Mouse (Mus musculus) hindbrain, embryonic 10.5 days (tissue): Measurements from ENCODE around the gene Ube2j1. TPM values are rescaled to one million over a fixed set of nuclear protein-coding genes. Genes with fewer than 3 reads are reported as not detected.

Experiments
- DNase-seq: peaks from one replicate; pipeline ENCODE4 v3.0.0-alpha.2; 2017; ENCODE audit warnings: low spot score
- H3K27ac ChIP-seq: fragments of 300-500 bp; sonication (generic); 2 replicates; pipeline ENCODE4 v1.5.1; 2016; ENCODE audit warnings: mild to moderate bottlenecking, moderate library complexity
- H3K27me3 ChIP-seq: fragments of 300-500 bp; sonication (generic); 2 replicates; pipeline ENCODE4 v1.6.1; 2016; ENCODE audit warnings: mild to moderate bottlenecking; ENCODE audit not compliant: poor library complexity, insufficient read depth, severe bottlenecking
- H3K36me3 ChIP-seq: fragments of 300-500 bp; sonication (generic); 2 replicates; pipeline ENCODE4 v1.6.1; 2016; ENCODE audit warnings: mild to moderate bottlenecking, moderate library complexity
- H3K4me1 ChIP-seq: fragments of 300-500 bp; sonication (generic); replicated peaks from 2 replicates; pipeline ENCODE4 v1.6.1; 2016; ENCODE audit warnings: mild to moderate bottlenecking
- H3K4me3 ChIP-seq: fragments of 300-500 bp; sonication (generic); 2 replicates; pipeline ENCODE4 v1.5.1; 2016; ENCODE audit warnings: mild to moderate bottlenecking, moderate library complexity
- H3K9me3 ChIP-seq: fragments of 300-500 bp; sonication (generic); 2 replicates; pipeline ENCODE4 v1.6.1; 2016; ENCODE audit warnings: mild to moderate bottlenecking, moderate library complexity
- WGBS: fragments of 180-500 bp; shearing (Covaris S2); methylation state at CpG from one replicate; pipeline ENCODE4 v1.1.7; 2016; 5-methylcytosine and 5-hydroxymethylcytosine counted together
- polyA plus RNA-seq: library from polyadenylated mRNA; unstranded; fragments of >200 nt; fragmentation: Nextera tagmentation; extraction: Ambion mirVana; gene quantifications from 2 replicates; pipeline ENCODE4 v1.2.1, GENCODE M21; 2016

The Ube2j1 gene
- polyA plus RNA-seq, result 47.4 and 49.0 TPM in 2 replicates

DNA sequence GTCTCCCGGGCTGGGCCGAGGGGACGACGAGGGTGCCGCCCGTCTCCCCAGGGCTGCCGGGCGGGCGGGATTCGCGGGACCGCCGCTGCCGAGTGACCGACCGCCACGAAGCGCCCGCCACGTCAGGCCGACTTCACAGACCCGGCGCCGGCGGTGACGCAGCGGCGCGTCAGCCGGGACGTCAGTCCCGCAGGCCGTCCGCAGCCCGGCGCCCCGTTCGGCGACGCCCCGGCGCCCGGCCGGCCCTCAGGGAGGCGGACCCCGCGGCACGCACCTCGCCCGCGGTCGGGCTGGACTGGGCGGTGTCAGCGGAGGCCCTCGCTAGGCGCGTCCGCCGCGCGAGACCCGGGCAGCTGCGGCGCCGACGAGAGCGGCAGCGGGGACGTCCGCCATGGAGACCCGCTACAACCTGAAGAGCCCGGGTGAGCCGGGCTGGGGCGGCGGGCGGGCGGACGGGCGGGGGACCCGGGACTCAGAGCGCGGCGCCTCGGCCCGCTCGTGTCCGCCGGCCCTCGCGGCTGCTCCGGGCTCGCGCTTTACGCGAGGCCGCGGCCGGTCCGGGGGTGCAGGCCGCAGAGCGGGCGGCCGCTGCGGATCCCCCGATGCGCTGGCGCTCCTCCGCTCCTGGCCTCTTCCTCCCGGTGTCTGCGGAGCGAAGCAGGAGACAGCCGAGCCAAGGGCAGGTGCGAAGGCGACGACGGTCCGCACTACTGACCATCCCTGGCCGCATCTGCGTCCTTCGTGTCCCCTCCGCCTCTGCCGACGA lies at the start of gene Ube2j1:
Ube2j1 (plus strand) TSS at position 222 of the 766 bp plus-strand sequence.
- Histone ChIP-seq H3K36me3 (peaks cover 43% of the 10 kb centered on the region), H3K4me1 (peaks cover 19% of the 10 kb centered on the region), H3K27me3 (no peaks in the 10 kb centered on the region), H3K27ac (peak within 1 kb of the TSS; percentile 97), H3K4me3 (peak within 1 kb of the TSS; percentile 85), H3K9me3 (peaks cover 9% of the 10 kb centered on the region; the same call in 1 of the 2 replicates)
- peak; percentile 87 for DNase-seq
- under 1% methylated on average over 116 of the region's 123 CpGs for WGBS

DNA sequence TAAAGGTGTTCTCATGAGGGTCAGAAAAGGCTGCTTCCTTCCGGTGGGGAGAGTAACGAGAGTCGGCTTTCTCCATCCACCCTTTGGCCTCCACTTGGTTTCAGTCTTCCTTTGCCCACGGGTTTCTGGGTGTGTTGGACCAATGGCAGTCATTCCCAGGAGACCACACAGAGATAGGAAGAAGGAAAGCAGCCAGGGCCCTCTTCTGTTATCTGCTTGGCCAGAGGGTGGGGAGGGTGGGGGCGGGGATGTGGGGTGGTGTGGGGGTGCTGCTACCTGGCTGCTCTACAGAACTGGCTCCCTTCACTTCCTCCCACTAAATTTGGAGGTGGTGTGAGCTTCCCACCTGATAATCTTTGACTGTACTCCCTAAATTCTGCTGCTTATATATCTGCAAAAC lies 49.6 kb upstream of the Ube2j1 start:
- peaks cover 14% of the 10 kb centered on the region for H3K27me3 ChIP-seq
- WGBS, result 34% methylated on average over 5 of the region's 5 CpGs
- no peak for DNase-seq
- H3K9me3 ChIP-seq, result no peaks in the 10 kb centered on the region
- H3K27ac ChIP-seq, result peak overlapping the region; percentile 99
- peaks cover 51% of the 10 kb centered on the region for H3K4me1 ChIP-seq
- H3K36me3 ChIP-seq, result no peaks in the 10 kb centered on the region
- H3K4me3 ChIP-seq, result peak overlapping the region; percentile 91

DNA sequence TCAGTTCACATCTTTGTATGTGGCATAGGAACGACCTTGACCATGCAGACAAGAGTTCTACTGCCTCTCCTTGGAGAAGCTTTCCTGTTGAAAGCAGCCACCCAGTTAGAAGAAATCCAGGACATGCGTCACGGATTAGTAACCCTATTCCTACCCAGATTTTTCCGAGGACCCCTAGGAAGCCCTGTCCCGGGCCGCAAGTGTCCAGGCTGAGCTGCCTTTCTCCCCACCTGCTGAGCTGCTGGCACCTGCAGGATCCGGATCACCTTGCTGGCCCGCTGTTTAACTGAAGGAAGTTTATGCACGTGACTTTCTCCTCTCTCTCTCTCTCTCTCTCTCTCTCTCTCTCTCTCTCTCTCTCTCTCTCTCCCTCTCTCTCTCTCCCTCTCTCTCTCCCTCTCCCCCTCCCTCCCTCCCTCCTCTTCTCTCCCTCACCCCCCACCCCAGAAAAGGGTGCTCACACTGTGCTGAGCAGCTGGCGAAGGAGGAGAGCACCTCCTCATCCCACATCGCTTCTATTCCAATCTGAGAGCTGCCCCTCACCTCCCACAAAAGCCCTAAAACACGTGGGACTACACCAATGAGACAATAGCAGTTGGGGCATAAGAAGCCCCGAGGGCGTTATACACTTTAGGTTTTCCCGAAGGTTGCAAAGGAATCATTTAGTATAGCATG lies 49.0 kb upstream of the Ube2j1 start:
- H3K4me1 ChIP-seq, result peaks cover 51% of the 10 kb centered on the region
- H3K4me3 ChIP-seq, result peak overlapping the region; percentile 91
- H3K27me3 ChIP-seq, result peaks cover 14% of the 10 kb centered on the region
- 2% methylated on average over 15 of the region's 15 CpGs for WGBS
- peak; percentile 33 for DNase-seq
- H3K27ac ChIP-seq, result peak overlapping the region; percentile 99
- no peaks in the 10 kb centered on the region for H3K9me3 ChIP-seq
- H3K36me3 ChIP-seq, result no peaks in the 10 kb centered on the region

- Histone ChIP-seq H3K4me3 (peak within 1 kb of the TSS; percentile 91), H3K27me3 (peaks cover 14% of the 10 kb centered on the region), H3K27ac (peak within 1 kb of the TSS; percentile 99), H3K4me1 (peaks cover 51% of the 10 kb centered on the region), H3K36me3 (no peaks in the 10 kb centered on the region), H3K9me3 (no peaks in the 10 kb centered on the region)
- peak; percentile 78 for DNase-seq
- under 1% methylated on average over 18 of the region's 18 CpGs for WGBS
These were observed 48.5 kb upstream of the Ube2j1 start, which contains the start of gene Rragd for GRCm38 (mm10) chr4:32982716-32983175. Gene Rragd (plus strand): TSS chr4:32983037.

- Histone ChIP-seq H3K9me3 (no peaks in the 10 kb centered on the region), H3K4me3 (peak overlapping the region; percentile 91), H3K27me3 (peaks cover 14% of the 10 kb centered on the region), H3K36me3 (no peaks in the 10 kb centered on the region), H3K27ac (peak overlapping the region; percentile 99), H3K4me1 (peaks cover 51% of the 10 kb centered on the region)
- peak; percentile 77 for DNase-seq
- under 1% methylated on average over 93 of the region's 94 CpGs for WGBS
These were observed 47.8 kb upstream of the Ube2j1 start for GRCm38 (mm10) chr4:32983176-32984155.

GRCm38 (mm10) chr4:32984242-32984641 lies 47.0 kb upstream of the Ube2j1 start:
- peaks cover 51% of the 10 kb centered on the region for H3K4me1 ChIP-seq
- under 1% methylated on average over 13 of the region's 13 CpGs for WGBS
- H3K27me3 ChIP-seq, result peaks cover 14% of the 10 kb centered on the region
- H3K4me3 ChIP-seq, result peak overlapping the region; percentile 91
- peak overlapping the region; percentile 99 for H3K27ac ChIP-seq
- H3K9me3 ChIP-seq, result no peaks in the 10 kb centered on the region
- peak; percentile 29 for DNase-seq
- no peaks in the 10 kb centered on the region for H3K36me3 ChIP-seq

GRCm38 (mm10) chr4:32984801-32985675 lies 46.2 kb upstream of the Ube2j1 start:
- Histone ChIP-seq H3K4me1 (peaks cover 51% of the 10 kb centered on the region), H3K36me3 (no peaks in the 10 kb centered on the region), H3K4me3 (peak overlapping the region; percentile 91), H3K27ac (peak overlapping the region; percentile 99), H3K9me3 (no peaks in the 10 kb centered on the region), H3K27me3 (peaks cover 14% of the 10 kb centered on the region)
- WGBS, result 8% methylated on average over 13 of the region's 13 CpGs
- peak; percentile 34 for DNase-seq

- H3K27ac ChIP-seq, result peak overlapping the region; percentile 60; the same call in 1 of the 2 replicates
- peaks cover 14% of the 10 kb centered on the region for H3K27me3 ChIP-seq
- peak overlapping the region; percentile 91 for H3K4me3 ChIP-seq
- 7% methylated on average over 3 of the region's 3 CpGs for WGBS
- no peaks in the 10 kb centered on the region for H3K36me3 ChIP-seq
- peak; percentile 22 for DNase-seq
- H3K4me1 ChIP-seq, result peaks cover 51% of the 10 kb centered on the region
- H3K9me3 ChIP-seq, result no peaks in the 10 kb centered on the region
These were observed 45.5 kb upstream of the Ube2j1 start for GRCm38 (mm10) chr4:32985684-32986083.

DNA sequence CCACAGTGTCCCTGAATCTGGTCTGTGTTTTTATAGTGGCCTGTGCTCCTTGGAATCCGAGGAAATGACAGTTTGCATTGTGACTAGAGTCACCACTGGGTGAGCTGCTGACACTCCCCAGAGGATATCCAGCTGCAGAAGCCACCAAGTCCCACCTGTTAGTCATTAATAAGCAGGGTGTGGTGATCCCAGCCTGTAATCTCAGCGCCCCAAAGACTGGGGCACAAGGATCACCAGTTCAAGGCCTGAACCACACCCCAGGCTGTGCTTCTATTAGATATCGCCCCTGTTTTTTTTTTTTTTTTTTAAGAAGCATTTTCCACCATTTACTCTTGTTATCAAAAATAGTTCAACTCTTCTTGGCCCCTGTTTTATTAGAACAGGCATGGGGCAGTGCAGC lies 44.2 kb upstream of the Ube2j1 start:
- H3K27ac ChIP-seq, result no peak overlapping the region
- no peak for DNase-seq
- H3K9me3 ChIP-seq, result no peaks in the 10 kb centered on the region
- WGBS, result 68% methylated on average over 3 of the region's 3 CpGs
- H3K4me1 ChIP-seq, result peaks cover 40% of the 10 kb centered on the region
- peaks cover 2% of the 10 kb centered on the region for H3K27me3 ChIP-seq
- no peak overlapping the region for H3K4me3 ChIP-seq
- no peaks in the 10 kb centered on the region for H3K36me3 ChIP-seq

DNA sequence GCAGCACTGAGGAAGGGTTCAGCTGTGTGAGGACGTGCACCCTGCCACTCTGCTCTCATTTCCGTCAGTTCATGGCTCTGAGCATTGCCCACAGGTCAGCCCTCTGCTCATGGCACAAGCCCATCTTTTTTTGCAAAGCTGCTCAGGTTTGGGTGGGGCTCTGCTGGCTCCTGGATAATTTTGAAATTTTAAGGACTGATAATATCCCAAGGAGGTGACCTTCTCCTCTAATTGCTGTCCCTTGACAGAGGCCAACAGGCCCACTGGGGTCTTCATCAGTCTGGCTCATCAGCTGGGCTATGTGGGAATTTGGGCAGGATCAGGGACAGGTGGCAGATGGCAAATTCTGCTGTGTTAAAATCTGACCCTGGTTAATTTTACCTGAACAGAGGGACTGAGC lies 41.9 kb upstream of the Ube2j1 start:
- DNase-seq, result no peak
- Histone ChIP-seq H3K27ac (no peak overlapping the region), H3K9me3 (no peaks in the 10 kb centered on the region), H3K27me3 (no peaks in the 10 kb centered on the region), H3K4me1 (peaks cover 23% of the 10 kb centered on the region), H3K36me3 (0 out of 2 replicates have a peak, but pooled peaks cover 5% of the 10 kb centered on the region), H3K4me3 (no peak overlapping the region)
- 92% methylated on average over 2 of the region's 2 CpGs for WGBS

DNA sequence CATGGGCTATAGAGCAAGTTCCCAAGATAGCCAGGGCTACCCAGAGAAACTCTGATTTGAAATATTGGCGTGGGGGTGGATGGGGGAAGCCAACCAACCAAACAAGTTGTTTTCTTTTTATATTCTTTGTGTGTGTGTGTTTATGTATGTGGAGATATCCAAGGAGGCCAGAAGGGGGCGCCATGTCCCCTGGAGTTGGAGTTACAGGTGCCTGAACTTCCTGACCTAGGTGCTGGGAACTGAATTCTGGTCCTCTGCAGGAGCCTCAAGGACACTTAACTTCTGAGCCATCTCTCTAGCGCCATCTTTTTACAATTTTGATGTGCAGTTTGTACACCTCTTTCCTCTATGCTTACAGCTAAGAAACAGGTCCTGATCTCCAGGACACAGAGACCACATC lies 37.0 kb upstream of the Ube2j1 start:
- no peak overlapping the region for H3K4me3 ChIP-seq
- WGBS, result 68% methylated on average over 3 of the region's 3 CpGs
- H3K36me3 ChIP-seq, result peaks cover 24% of the 10 kb centered on the region
- H3K9me3 ChIP-seq, result no peaks in the 10 kb centered on the region
- DNase-seq, result no peak
- H3K27me3 ChIP-seq, result no peaks in the 10 kb centered on the region
- no peaks in the 10 kb centered on the region for H3K4me1 ChIP-seq
- no peak overlapping the region for H3K27ac ChIP-seq
